Mouse (Mus musculus): Measurements from ENCODE around the gene Ly6g6e. TPM values are rescaled to one million over a fixed set of nuclear protein-coding genes. Genes with fewer than 3 reads are reported as not detected.
"Not testable (repeated sequence)": the region's sequence is repeated elsewhere in the genome, so short reads cannot be mapped to it uniquely, and the experiment has no call there.

The Ly6g6e gene
- polyA plus RNA-seq (2011; ENCODE audit: insufficient read depth, insufficient read length, low replicate concordance, missing spikeins): 1.3 TPM in 1 of 2 replicates, not detected in the other

DNA sequence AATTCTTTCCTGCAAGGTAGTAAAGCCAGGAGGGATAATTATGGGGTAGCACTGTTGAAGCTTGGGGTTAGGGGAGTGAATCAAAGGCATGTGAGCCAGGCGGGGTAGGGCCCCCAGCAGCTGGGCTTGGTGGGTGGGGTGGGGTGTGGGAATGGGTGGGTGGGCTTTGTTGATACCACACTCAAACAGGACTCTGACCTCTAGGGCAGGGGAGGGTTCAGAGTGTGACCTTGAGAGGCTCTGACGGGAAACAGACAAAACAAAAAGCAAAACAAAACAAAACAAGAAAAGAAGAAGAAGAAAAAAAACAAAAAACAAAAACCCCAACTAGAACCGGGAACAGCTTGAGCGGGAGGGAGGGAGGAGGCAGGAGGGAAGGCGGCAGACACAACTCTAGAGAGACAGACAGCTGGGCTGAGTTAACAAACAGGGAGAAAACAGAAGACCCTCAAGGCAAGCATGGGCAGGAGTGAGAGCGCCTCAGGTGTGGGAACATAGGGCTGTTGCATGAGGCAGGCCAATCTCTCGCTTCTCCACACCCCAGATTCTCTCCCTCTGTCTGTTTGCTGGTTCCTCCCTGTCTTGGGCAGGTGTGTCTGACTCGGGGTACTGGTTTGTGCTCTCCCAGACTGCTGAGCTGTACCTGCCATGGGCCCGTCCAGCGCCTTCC, at the start of gene Ly6g6e:
Gene Ly6g6e (plus strand): TSS at position 396 of the 670 bp plus-strand sequence.
- no peak for TF ChIP-seq POLR2A (IDR thresholded peaks at IDR 0.05; ENCODE audit: borderline replicate concordance, control insufficient read depth, low read depth, low read length)
- no peak for TF ChIP-seq CTCF (IDR thresholded peaks at IDR 0.05; ENCODE audit: control insufficient read depth, insufficient read depth, low read length)

DNA sequence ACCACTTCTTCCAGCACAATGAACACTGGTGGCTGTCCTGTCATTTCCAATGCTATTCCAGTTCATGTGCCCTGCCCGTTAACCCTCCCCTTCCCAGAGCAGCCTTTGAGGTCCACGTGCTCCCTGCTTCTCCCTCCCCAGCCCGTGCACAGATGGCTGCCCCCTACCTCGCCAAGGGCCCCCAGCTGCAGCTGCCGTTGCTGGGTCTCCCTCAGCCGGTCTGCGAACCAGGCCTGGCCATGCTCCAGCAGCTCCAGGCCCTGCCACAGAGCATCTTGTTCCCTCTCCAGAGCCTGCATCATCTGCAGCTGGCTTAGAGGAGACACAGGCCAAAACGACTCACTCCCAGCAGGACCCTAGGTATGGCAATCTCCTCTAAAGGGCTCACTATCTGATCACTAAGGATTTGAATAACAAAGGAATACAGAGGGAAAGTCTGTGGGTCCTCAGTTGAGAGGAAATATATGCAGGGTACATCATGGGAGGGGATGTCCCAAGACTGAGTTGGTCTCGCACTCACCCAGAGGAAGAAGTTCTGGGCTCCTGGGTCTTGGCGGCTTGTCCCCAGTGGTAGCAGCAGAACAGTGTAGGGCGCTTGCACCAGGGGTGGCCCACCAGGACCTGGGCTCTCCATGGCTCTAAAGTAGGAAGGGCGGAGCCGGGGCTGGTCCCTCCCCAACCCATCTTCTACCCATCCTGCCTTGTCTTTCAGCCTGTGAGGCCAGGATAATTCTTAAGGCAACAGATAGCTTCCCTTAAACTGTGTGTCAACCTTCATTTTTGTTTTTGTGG, 49.2 kb upstream of the Ly6g6e start, which contains the start of gene Sapcd1:
Gene Sapcd1 (minus strand): TSS at position 740 of the 792 bp plus-strand sequence.
- Histone ChIP-seq H3K4me1 (ENCODE audit: control insufficient read depth, insufficient read depth, low read length) (peaks cover 9% of the 10 kb centered on the region), H3K4me3 (replicated peaks; ENCODE audit: control insufficient read depth, low read depth, low read length) (no peak within 1 kb of the TSS), H3K27ac (ENCODE audit: control insufficient read depth, insufficient read depth, low read depth, low read length, poor library complexity) (peak within 1 kb of the TSS; percentile 21)
- WGBS: 39% methylated on average over 13 of the region's 13 CpGs
- TF ChIP-seq POLR2A (IDR thresholded peaks at IDR 0.05; ENCODE audit: borderline replicate concordance, control insufficient read depth, low read depth, low read length) (no peak; the same call in 1 of the 2 replicates), CTCF (IDR thresholded peaks at IDR 0.05; ENCODE audit: control insufficient read depth, insufficient read depth, low read length) (no peak)

More for the DNA sequence above, at the start of gene Ly6g6e:
- no peak within 1 kb of the TSS for H3K27ac ChIP-seq (ENCODE audit: control insufficient read depth, insufficient read depth, low read depth, low read length, poor library complexity)
- peaks cover 5% of the 10 kb centered on the region; the same call in 1 of the 2 replicates for H3K4me1 ChIP-seq (ENCODE audit: control insufficient read depth, insufficient read depth, low read length)
- H3K4me3 ChIP-seq (replicated peaks; ENCODE audit: control insufficient read depth, low read depth, low read length): peak within 1 kb of the TSS; percentile 4
- WGBS: 63% methylated on average over 10 of the region's 10 CpGs

- WGBS: 53% methylated on average over 2 of the region's 2 CpGs
- TF ChIP-seq CTCF (IDR thresholded peaks at IDR 0.05; ENCODE audit: control insufficient read depth, insufficient read depth, low read length) (no peak), POLR2A (IDR thresholded peaks at IDR 0.05; ENCODE audit: borderline replicate concordance, control insufficient read depth, low read depth, low read length) (no peak)
- Histone ChIP-seq H3K4me3 (replicated peaks; ENCODE audit: control insufficient read depth, low read depth, low read length) (no peak overlapping the region), H3K4me1 (ENCODE audit: control insufficient read depth, insufficient read depth, low read length) (peaks cover 9% of the 10 kb centered on the region), H3K27ac (ENCODE audit: control insufficient read depth, insufficient read depth, low read depth, low read length, poor library complexity) (no peak overlapping the region)
Observed at GRCm38 (mm10) chr17:35028315-35028714, 48.4 kb upstream of the Ly6g6e start.

DNA sequence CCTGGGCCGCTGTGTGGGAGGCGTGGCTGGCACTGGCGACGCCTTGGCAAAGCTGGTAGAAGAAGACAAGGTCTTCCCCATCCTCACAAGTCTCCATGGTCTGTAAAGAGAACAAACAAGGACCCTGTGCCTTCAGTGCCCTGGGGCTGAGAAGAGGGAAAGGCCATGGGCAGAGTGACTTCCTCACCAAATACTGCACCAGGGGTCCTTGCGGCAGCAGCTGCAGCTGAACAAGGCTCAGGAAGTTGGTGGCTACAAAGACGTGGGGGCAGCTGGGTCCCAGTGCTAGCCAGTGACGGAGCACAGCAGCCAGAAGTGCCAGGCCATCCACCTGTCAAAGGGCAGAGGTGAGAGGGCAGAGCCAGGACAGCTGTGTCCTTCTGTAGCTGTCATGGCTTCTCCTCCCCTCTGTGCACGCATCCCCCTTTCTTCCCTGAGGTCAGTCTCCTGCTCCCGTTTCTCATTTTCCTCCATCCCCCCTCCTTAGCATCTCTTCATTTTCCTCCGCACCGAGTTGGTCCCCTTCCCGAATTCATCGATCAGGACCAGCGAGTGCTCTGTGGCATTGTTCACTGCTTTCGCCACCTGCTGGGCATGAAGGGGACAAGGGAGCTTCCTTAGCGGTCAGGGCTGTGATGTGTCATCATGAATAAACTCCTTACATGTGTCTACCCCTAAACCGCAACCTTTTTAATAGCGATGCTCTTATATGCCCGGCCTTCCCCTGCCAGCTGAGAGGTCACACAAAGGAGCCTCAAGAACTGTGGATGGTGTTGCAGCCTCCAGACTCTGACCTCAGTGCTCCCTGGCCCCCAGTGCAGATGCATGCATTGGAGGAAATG, 46.8 kb upstream of the Ly6g6e start:
- TF ChIP-seq CTCF (IDR thresholded peaks at IDR 0.05; ENCODE audit: control insufficient read depth, insufficient read depth, low read length) (peak; percentile 76), POLR2A (IDR thresholded peaks at IDR 0.05; ENCODE audit: borderline replicate concordance, control insufficient read depth, low read depth, low read length) (0 out of 2 replicates have a peak, but pooled peaks have one; percentile 45)
- H3K4me3 ChIP-seq (replicated peaks; ENCODE audit: control insufficient read depth, low read depth, low read length): peak overlapping the region; percentile 3
- peak overlapping the region; percentile 43 for H3K27ac ChIP-seq (ENCODE audit: control insufficient read depth, insufficient read depth, low read depth, low read length, poor library complexity)
- 8% methylated on average over 19 of the region's 19 CpGs for WGBS
- H3K4me1 ChIP-seq (ENCODE audit: control insufficient read depth, insufficient read depth, low read length): peaks cover 7% of the 10 kb centered on the region

DNA sequence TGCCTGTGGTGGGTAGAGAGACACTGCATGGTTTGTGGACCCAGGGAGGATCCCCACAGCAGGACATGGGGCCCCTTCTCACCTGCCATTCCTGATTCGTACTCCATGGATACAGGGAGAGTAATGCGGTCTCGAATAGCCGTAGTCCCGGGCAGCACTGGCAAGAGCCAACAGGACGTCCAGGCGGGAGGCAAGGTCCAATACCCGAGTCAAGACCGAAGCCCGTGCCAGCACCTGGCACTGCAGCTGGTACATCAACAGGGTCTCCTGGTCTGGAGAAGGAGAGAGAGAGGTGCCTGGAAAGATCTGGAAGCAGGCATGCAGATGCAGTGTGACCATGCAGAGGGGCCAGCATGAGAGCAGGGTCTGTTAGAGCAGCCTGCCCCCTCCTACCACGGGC, 45.4 kb upstream of the Ly6g6e start:
- Histone ChIP-seq H3K4me3 (replicated peaks; ENCODE audit: control insufficient read depth, low read depth, low read length) (no peak overlapping the region), H3K4me1 (ENCODE audit: control insufficient read depth, insufficient read depth, low read length) (peaks cover 7% of the 10 kb centered on the region), H3K27ac (ENCODE audit: control insufficient read depth, insufficient read depth, low read depth, low read length, poor library complexity) (no peak overlapping the region)
- WGBS: 94% methylated on average over 11 of the region's 11 CpGs
- TF ChIP-seq CTCF (IDR thresholded peaks at IDR 0.05; ENCODE audit: control insufficient read depth, insufficient read depth, low read length) (no peak), POLR2A (IDR thresholded peaks at IDR 0.05; ENCODE audit: borderline replicate concordance, control insufficient read depth, low read depth, low read length) (no peak)

DNA sequence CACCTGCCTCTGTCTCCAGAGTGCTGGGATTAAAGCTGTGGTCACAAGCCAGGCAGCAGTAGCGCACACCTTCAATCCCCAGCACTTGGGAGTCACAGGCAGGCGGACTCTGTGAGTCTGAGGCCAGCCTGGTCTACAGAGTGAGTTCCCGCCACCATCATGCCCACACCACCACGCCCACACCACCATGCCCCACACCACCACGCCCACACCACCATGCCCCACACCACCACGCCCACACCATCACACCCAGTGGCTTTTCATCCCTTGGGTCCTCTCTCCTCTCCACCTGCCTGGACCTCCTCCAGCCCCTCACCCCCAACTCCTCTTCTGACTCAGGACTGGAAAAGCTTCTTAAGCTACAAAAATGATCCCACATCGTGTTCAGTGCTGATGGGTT, 44.8 kb upstream of the Ly6g6e start:
- TF ChIP-seq POLR2A (IDR thresholded peaks at IDR 0.05; ENCODE audit: borderline replicate concordance, control insufficient read depth, low read depth, low read length): no peak
- no peak for TF ChIP-seq CTCF (IDR thresholded peaks at IDR 0.05; ENCODE audit: control insufficient read depth, insufficient read depth, low read length)
- H3K4me1 ChIP-seq (ENCODE audit: control insufficient read depth, insufficient read depth, low read length): peaks cover 7% of the 10 kb centered on the region
- H3K4me3 ChIP-seq (replicated peaks; ENCODE audit: control insufficient read depth, low read depth, low read length): no peak overlapping the region
- 75% methylated on average over 7 of the region's 7 CpGs for WGBS
- H3K27ac ChIP-seq (ENCODE audit: control insufficient read depth, insufficient read depth, low read depth, low read length, poor library complexity): no peak overlapping the region

- WGBS: 66% methylated on average over 8 of the region's 8 CpGs
Observed at GRCm38 (mm10) chr17:35032323-35032870, 44.3 kb upstream of the Ly6g6e start.

GRCm38 (mm10) chr17:35033703-35034102, 43.0 kb upstream of the Ly6g6e start:
- H3K4me1 ChIP-seq (ENCODE audit: control insufficient read depth, insufficient read depth, low read length); H3K4me3 ChIP-seq (replicated peaks; ENCODE audit: control insufficient read depth, low read depth, low read length); H3K27ac ChIP-seq (ENCODE audit: control insufficient read depth, insufficient read depth, low read depth, low read length, poor library complexity): not testable (repeated sequence)
- 68% methylated on average over 1 of the region's 1 CpGs for WGBS

More at GRCm38 (mm10) chr17:35032323-35032870, 44.3 kb upstream of the Ly6g6e start:
- TF ChIP-seq POLR2A (IDR thresholded peaks at IDR 0.05; ENCODE audit: borderline replicate concordance, control insufficient read depth, low read depth, low read length) (no peak), CTCF (IDR thresholded peaks at IDR 0.05; ENCODE audit: control insufficient read depth, insufficient read depth, low read length) (peak; percentile 31; the same call in 1 of the 2 replicates)
- Histone ChIP-seq H3K27ac (ENCODE audit: control insufficient read depth, insufficient read depth, low read depth, low read length, poor library complexity) (no peak overlapping the region), H3K4me1 (ENCODE audit: control insufficient read depth, insufficient read depth, low read length) (peaks cover 7% of the 10 kb centered on the region), H3K4me3 (replicated peaks; ENCODE audit: control insufficient read depth, low read depth, low read length) (no peak overlapping the region)

All from bone marrow, adult 2 months (tissue).